Mouse (Mus musculus): ENCODE results near the gene Gemin8. TPM values are rescaled to one million over a fixed set of nuclear protein-coding genes. Genes with fewer than 3 reads are reported as not detected.

The Gemin8 gene
- polyA plus RNA-seq, 1 experiment: 11.8 TPM

DNA sequence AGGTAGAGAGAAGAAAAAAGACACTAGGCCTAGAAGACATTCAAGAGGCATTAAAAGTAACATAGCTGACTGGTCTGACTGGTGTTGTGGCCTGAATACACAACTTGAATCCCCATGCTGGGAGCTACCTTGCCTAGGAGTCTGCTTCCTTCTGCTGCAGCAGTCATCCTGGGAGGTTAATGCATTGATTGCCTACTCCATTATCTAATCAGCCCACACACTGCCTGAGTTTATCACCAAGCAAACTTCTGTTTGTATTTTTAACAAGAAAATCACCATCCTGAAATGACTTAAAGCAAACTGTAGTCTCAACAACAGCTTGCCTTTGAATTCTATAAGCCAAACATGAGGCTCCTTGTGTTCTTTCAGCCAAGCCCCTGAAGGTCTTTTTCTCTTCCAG is 29.6 kb downstream of the Gemin8 start:
- H3K27ac ChIP-seq (ENCODE audit: insufficient read depth, low read length): no peak overlapping the region
- no peak for DNase-seq
- no peaks in the 10 kb centered on the region for H3K27me3 ChIP-seq (ENCODE audit: control insufficient read depth, insufficient read depth, low read length)
- TF ChIP-seq CTCF (IDR thresholded peaks at IDR 0.05; ENCODE audit: borderline replicate concordance, insufficient read depth, low read depth, low read length) (no peak), POLR2A (IDR thresholded peaks at IDR 0.05; ENCODE audit: borderline replicate concordance, insufficient read depth, low read length) (no peak)
- H3K4me3 ChIP-seq (replicated peaks; ENCODE audit: insufficient read depth, low read depth, low read length): no peak overlapping the region
- H3K4me1 ChIP-seq (ENCODE audit: control insufficient read depth, insufficient read depth, low read length): no peaks in the 10 kb centered on the region

DNA sequence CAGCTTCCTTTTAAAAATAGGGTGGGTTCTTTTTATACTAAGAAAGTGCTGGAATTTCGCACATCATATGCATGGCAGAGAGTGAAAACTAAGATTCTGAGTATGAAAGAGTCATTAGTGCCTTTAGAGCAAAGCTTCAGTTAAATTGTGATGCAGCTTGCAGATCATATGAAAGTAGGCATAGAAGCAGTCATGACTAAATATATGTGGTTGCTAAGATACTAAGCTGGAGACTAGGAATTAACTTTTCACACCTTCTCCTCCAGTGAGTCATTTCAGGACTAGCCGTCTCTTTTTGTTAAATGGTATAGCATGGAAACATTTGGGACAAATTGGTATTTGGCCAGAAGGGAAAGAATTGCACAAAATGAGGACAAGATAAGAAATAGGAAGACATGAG is 44.3 kb downstream of the Gemin8 start:
- TF ChIP-seq CTCF (IDR thresholded peaks at IDR 0.05; ENCODE audit: borderline replicate concordance, insufficient read depth, low read depth, low read length): no peak
- no peak for TF ChIP-seq POLR2A (IDR thresholded peaks at IDR 0.05; ENCODE audit: borderline replicate concordance, insufficient read depth, low read length)
- H3K27ac ChIP-seq (ENCODE audit: insufficient read depth, low read length): no peak overlapping the region

DNA sequence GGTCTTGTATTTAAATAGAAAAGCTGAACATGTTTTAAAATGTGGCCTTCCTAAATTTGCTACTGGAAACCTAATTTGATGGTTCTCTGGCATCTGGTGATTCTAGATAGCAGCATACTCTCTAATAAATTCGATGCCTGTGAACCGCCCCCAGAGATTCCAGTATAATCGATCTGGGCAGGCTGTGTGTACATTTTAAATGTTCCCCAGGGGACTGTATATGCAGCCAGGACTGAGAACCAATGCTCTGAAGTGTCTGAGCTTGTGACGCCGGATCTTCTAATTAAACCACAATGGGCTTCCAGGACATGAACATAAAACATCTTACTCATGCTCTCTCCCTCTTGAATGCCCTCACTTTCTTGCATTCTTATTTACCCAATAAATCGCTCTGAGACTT is 46.0 kb downstream of the Gemin8 start:
- Histone ChIP-seq H3K27ac (ENCODE audit: insufficient read depth, low read length) (no peak overlapping the region), H3K4me1 (ENCODE audit: control insufficient read depth, insufficient read depth, low read length) (no peaks in the 10 kb centered on the region), H3K4me3 (replicated peaks; ENCODE audit: insufficient read depth, low read depth, low read length) (no peak overlapping the region), H3K27me3 (ENCODE audit: control insufficient read depth, insufficient read depth, low read length) (no peaks in the 10 kb centered on the region)
- DNase-seq: no peak
- 67% methylated on average over 6 of the region's 6 CpGs for WGBS
- TF ChIP-seq CTCF (IDR thresholded peaks at IDR 0.05; ENCODE audit: borderline replicate concordance, insufficient read depth, low read depth, low read length) (no peak), POLR2A (IDR thresholded peaks at IDR 0.05; ENCODE audit: borderline replicate concordance, insufficient read depth, low read length) (no peak)

More for the DNA sequence above, 44.3 kb downstream of the Gemin8 start:
- 77% methylated on average over 2 of the region's 2 CpGs for WGBS
- no peak overlapping the region for H3K4me3 ChIP-seq (replicated peaks; ENCODE audit: insufficient read depth, low read depth, low read length)
- H3K4me1 ChIP-seq (ENCODE audit: control insufficient read depth, insufficient read depth, low read length): no peaks in the 10 kb centered on the region
- no peak for DNase-seq
- H3K27me3 ChIP-seq (ENCODE audit: control insufficient read depth, insufficient read depth, low read length): no peaks in the 10 kb centered on the region

DNA sequence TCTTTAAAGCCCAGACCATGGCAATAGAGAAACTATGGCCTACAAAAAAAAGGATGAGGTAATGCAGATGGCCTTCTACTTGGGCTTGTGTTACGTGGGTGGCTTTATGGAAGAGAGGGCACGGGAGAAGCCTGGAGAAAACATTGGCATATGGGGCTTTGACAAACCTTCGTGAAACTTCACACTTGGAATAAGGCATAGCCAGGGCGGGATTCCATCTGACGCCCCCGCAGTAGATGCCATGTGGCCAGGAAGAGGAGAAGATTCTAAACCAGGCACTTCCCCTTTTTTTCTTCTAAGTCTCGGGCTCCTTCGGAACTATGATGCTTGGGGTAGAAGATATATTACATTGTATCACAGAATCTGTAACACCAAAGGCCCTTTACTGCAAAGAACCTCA is 46.5 kb downstream of the Gemin8 start:
- DNase-seq: no peak
- no peaks in the 10 kb centered on the region for H3K4me1 ChIP-seq (ENCODE audit: control insufficient read depth, insufficient read depth, low read length)
- H3K27me3 ChIP-seq (ENCODE audit: control insufficient read depth, insufficient read depth, low read length): no peaks in the 10 kb centered on the region
- no peak overlapping the region for H3K27ac ChIP-seq (ENCODE audit: insufficient read depth, low read length)
- H3K4me3 ChIP-seq (replicated peaks; ENCODE audit: insufficient read depth, low read depth, low read length): no peak overlapping the region
- 71% methylated on average over 8 of the region's 8 CpGs for WGBS
- TF ChIP-seq CTCF (IDR thresholded peaks at IDR 0.05; ENCODE audit: borderline replicate concordance, insufficient read depth, low read depth, low read length) (no peak), POLR2A (IDR thresholded peaks at IDR 0.05; ENCODE audit: borderline replicate concordance, insufficient read depth, low read length) (no peak)

DNA sequence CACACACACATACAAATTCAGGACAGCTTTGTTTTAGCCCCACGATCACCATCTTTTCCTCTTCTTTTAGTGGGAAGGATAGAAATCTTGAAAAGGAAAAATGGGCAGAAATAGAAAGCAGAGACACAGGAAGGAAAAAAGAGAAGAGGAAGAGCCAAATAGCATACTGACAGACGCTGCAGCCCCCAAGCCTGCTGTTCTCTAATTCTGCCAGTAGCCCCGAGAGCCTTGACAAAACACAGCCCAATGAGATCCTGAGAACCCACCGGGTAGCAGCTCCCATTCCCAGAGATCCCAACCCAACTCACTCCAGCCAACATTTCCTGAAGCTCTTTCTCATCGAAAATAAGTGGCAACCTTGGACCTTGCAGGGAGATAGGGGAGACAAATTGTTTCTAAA is 49.1 kb downstream of the Gemin8 start:
- Histone ChIP-seq H3K4me1 (ENCODE audit: control insufficient read depth, insufficient read depth, low read length) (no peaks in the 10 kb centered on the region), H3K27me3 (ENCODE audit: control insufficient read depth, insufficient read depth, low read length) (no peaks in the 10 kb centered on the region), H3K4me3 (replicated peaks; ENCODE audit: insufficient read depth, low read depth, low read length) (no peak overlapping the region), H3K27ac (ENCODE audit: insufficient read depth, low read length) (no peak overlapping the region)
- WGBS: 31% methylated on average over 5 of the region's 5 CpGs
- no peak for TF ChIP-seq POLR2A (IDR thresholded peaks at IDR 0.05; ENCODE audit: borderline replicate concordance, insufficient read depth, low read length)
- TF ChIP-seq CTCF (IDR thresholded peaks at IDR 0.05; ENCODE audit: borderline replicate concordance, insufficient read depth, low read depth, low read length): no peak
- DNase-seq: no peak

DNA sequence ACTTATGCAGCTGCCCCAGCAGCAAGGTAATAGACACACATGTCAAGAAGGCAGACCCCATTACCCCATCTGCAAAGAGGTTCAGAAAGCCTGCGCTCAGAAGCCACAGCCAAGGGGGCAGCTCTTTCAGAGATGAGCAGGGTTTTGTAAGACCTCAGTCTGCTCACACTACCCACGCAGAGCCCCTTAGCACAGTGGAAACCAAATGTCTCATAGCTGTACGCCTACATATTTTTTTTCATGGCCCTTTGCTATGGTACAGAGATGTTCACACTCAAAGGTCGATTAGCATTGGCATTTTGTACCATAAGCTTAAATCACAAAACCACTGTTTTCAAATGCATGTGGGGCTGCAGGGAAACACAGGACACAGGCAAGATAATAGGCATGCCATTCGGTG is 56.6 kb downstream of the Gemin8 start:
- Histone ChIP-seq H3K27ac (ENCODE audit: insufficient read depth, low read length) (no peak overlapping the region), H3K4me3 (replicated peaks; ENCODE audit: insufficient read depth, low read depth, low read length) (no peak overlapping the region), H3K27me3 (ENCODE audit: control insufficient read depth, insufficient read depth, low read length) (no peaks in the 10 kb centered on the region), H3K4me1 (ENCODE audit: control insufficient read depth, insufficient read depth, low read length) (no peaks in the 10 kb centered on the region)
- 83% methylated on average over 5 of the region's 5 CpGs for WGBS
- no peak for DNase-seq
- TF ChIP-seq CTCF (IDR thresholded peaks at IDR 0.05; ENCODE audit: borderline replicate concordance, insufficient read depth, low read depth, low read length): no peak
- no peak for TF ChIP-seq POLR2A (IDR thresholded peaks at IDR 0.05; ENCODE audit: borderline replicate concordance, insufficient read depth, low read length)

DNA sequence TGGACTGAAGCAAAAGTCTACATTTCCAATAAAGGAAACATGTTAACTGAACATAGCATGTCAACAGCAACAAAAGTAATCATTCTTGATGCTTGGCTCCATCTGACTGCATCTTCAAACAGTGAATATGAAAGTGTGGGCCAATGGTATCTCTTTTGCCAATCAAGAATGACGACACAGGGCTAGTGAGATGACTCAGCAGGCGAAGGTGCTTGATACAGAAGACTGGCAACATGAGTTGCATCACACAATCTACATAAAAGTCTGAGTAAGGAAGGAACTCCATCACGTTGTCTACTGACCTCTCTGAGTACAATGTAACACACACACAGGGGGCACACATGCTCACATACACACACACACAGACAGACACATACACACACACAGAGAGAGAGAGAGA is 59.5 kb downstream of the Gemin8 start:
- Histone ChIP-seq H3K27ac (ENCODE audit: insufficient read depth, low read length) (no peak overlapping the region), H3K4me1 (ENCODE audit: control insufficient read depth, insufficient read depth, low read length) (no peaks in the 10 kb centered on the region), H3K27me3 (ENCODE audit: control insufficient read depth, insufficient read depth, low read length) (no peaks in the 10 kb centered on the region), H3K4me3 (replicated peaks; ENCODE audit: insufficient read depth, low read depth, low read length) (no peak overlapping the region)
- no peak for DNase-seq
- 71% methylated on average over 3 of the region's 3 CpGs for WGBS
- TF ChIP-seq POLR2A (IDR thresholded peaks at IDR 0.05; ENCODE audit: borderline replicate concordance, insufficient read depth, low read length) (no peak), CTCF (IDR thresholded peaks at IDR 0.05; ENCODE audit: borderline replicate concordance, insufficient read depth, low read depth, low read length) (no peak)

DNA sequence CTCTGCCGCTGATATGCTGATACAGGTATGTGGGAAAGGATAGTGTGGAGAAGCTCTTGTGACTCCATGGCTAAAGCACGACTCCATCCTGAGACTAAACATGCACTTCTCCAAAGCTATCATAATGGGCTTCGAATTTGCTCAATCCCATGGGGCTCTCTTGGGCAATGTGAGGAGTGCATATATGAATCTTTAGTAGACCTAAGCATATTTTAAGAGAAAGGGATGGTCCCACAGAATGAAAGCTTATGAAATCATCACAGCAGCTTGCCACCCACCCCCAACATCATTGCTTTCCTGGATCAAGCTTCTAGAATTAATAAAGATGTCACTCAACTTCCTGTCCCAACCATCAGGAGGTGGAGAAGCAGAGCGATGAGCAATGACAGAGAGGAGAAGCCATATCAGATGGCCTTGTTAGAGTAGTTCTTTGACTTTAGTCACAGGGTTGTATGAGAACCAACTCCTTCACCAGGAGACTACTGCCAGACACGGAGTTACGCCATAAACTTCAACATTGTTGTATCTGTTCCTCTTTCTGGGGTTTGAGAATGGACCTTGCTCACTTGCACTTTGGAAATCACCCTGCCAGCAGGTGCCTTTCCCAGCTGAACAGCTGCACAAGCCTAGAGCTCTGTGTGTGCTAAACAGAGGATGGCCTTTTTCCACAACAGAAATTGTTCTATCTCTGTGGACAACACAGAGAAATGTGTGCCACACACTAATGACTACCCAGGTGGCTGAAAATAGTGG is 60.4 kb downstream of the Gemin8 start:
- WGBS: 88% methylated on average over 6 of the region's 6 CpGs
- no peak overlapping the region for H3K27ac ChIP-seq (ENCODE audit: insufficient read depth, low read length)
- DNase-seq: no peak
- H3K4me1 ChIP-seq (ENCODE audit: control insufficient read depth, insufficient read depth, low read length): no peaks in the 10 kb centered on the region
- no peak for TF ChIP-seq POLR2A (IDR thresholded peaks at IDR 0.05; ENCODE audit: borderline replicate concordance, insufficient read depth, low read length)
- TF ChIP-seq CTCF (IDR thresholded peaks at IDR 0.05; ENCODE audit: borderline replicate concordance, insufficient read depth, low read depth, low read length): no peak
- no peak overlapping the region for H3K4me3 ChIP-seq (replicated peaks; ENCODE audit: insufficient read depth, low read depth, low read length)
- H3K27me3 ChIP-seq (ENCODE audit: control insufficient read depth, insufficient read depth, low read length): no peaks in the 10 kb centered on the region

All from cerebellum, adult 2 months (tissue).